Mouse (Mus musculus): ENCODE measurements at regions not wholly inside any gene's neighbourhood (a gene's known extent, or its start where the extent isn't known, plus 50 kb on each side); places are given as distances from the start of the nearest gene placed in this dataset.

DNA sequence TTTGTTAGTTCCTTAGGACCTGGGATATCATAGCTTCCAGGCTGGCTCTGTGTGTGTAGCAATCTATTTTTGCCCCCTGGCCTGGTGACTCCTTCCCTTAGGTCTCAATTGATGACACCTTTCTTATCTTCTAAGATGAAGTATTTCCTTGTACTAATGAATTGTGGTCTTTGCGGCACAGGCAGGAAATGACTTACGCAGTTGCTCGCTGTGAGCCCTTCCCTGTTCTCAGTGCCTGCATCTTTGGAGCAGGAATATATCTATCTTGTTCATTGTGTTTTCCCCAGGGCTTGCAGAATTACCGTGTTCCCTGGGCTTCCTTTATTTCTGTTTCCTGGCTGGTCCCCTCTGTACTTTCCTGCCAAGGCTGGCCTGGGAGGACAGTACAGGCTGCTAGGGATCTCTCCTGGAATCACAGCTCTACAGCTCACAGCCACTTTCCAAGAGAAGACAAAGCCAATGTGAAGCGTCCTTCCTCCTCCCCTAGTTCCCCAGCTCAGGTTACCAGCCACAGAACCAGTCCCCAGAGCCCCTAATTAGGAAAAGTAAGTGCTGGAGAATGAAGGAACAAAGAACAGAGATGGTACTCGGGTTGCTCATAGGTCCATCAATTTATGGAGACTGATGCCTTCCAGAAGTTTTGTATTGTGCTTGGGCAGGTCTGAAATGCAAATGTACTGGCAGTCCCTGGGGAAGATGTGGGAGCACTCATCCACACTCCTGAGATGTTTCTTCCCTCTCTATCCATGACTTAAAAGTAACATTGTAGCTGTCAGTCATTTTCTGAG lies 119.2 kb upstream of the Eef2kmt start:
- H3K9ac ChIP-seq (ENCODE audit: low read depth, low read length): no peak overlapping the region
- peak overlapping the region; percentile 47; the same call in 1 of the 2 replicates for H3K27ac ChIP-seq
- ATAC-seq (replicated peaks; ENCODE audit: low FRiP score, low read depth): no peak
- H3K4me3 ChIP-seq (replicated peaks; ENCODE audit: low read depth, low read length): no peak overlapping the region
- no peaks in the 10 kb centered on the region for H3K36me3 ChIP-seq (ENCODE audit: insufficient read depth, low read length)
- no peaks in the 10 kb centered on the region for H3K9me3 ChIP-seq (replicated peaks; ENCODE audit: low read length)
- WGBS: 36% methylated on average over 6 of the region's 6 CpGs
- no peaks in the 10 kb centered on the region for H3K4me1 ChIP-seq (replicated peaks; ENCODE audit: insufficient read depth, low read length)
- H3K27me3 ChIP-seq (ENCODE audit: insufficient read depth, low read length): no peaks in the 10 kb centered on the region
- TF ChIP-seq CTCF (IDR thresholded peaks at IDR 0.05; ENCODE audit: low read depth): no peak
- DNase-seq (ENCODE audit: low spot score): peak; percentile 40
- H3K4me2 ChIP-seq (ENCODE audit: low read length): no peak overlapping the region

DNA sequence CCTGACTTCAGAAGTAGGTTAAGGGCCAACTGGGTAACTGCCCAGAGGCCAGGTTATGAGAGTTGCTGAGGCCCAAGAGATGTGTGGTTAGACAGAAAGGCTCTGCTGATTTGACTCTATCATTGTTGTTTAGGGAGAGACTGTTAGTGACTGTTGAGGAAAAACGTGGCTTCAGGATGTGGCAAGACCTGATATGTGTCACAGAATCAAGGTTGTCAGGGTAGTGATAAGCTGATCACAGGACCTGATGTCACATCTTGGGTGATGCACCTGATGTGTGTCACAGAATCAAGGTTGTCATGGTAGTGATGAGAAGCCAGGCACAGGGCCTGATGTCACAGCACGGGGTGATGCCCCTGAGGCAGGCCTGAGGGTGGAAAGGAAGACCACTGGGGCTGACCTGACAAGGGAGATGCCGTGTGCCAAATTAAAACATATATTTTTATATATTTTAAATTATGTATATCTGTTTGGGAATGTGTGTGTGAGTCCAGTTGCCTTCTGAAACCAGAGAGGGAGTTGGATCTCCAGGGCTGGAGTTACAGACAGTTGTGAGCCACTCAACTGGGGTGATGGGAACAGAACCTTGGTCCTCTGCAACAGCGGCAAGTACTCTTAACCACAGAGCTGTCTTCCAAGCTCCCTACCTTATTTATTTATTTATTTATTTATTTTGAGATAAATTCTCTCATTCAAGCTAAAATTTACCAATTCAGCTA lies 115.6 kb upstream of the Eef2kmt start:
- H3K4me3 ChIP-seq (replicated peaks; ENCODE audit: low read depth, low read length): no peak overlapping the region
- ATAC-seq (replicated peaks; ENCODE audit: low FRiP score, low read depth): no peak
- H3K4me2 ChIP-seq (ENCODE audit: low read length): no peak overlapping the region
- no peak for DNase-seq (ENCODE audit: low spot score)
- H3K4me1 ChIP-seq (replicated peaks; ENCODE audit: insufficient read depth, low read length): no peaks in the 10 kb centered on the region
- H3K27me3 ChIP-seq (ENCODE audit: insufficient read depth, low read length): no peaks in the 10 kb centered on the region
- WGBS: 87% methylated on average over 4 of the region's 4 CpGs
- no peak overlapping the region for H3K27ac ChIP-seq
- no peak overlapping the region for H3K9ac ChIP-seq (ENCODE audit: low read depth, low read length)
- H3K9me3 ChIP-seq (replicated peaks; ENCODE audit: low read length): no peaks in the 10 kb centered on the region
- H3K36me3 ChIP-seq (ENCODE audit: insufficient read depth, low read length): no peaks in the 10 kb centered on the region
- TF ChIP-seq CTCF (IDR thresholded peaks at IDR 0.05; ENCODE audit: low read depth): no peak

DNA sequence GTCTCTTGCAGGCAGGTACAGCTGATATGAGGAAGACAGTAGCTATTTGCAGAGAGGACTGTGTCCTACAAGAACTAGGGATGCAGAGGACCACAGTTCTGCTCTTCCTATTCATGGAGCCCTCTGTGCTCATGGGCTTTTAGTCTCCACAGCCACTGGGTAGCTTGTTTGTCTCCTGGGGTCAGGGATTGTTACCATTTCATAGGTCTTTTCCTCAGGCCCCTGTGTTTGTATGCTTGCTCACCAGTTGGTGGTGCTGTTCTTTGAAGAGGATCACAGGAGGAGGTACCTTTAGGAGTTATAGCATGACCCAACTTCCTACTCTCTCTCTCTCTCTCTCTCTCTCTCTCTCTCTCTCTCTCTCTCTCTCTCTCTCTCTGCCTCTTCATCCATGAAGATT lies 114.7 kb upstream of the Eef2kmt start:
- Histone ChIP-seq H3K9ac (ENCODE audit: low read depth, low read length) (no peak overlapping the region), H3K27ac (no peak overlapping the region), H3K36me3 (ENCODE audit: insufficient read depth, low read length) (no peaks in the 10 kb centered on the region), H3K27me3 (ENCODE audit: insufficient read depth, low read length) (no peaks in the 10 kb centered on the region), H3K4me1 (replicated peaks; ENCODE audit: insufficient read depth, low read length) (no peaks in the 10 kb centered on the region), H3K4me3 (replicated peaks; ENCODE audit: low read depth, low read length) (no peak overlapping the region), H3K4me2 (ENCODE audit: low read length) (no peak overlapping the region), H3K9me3 (replicated peaks; ENCODE audit: low read length) (no peaks in the 10 kb centered on the region)
- ATAC-seq (replicated peaks; ENCODE audit: low FRiP score, low read depth) (no peak), DNase-seq (ENCODE audit: low spot score) (no peak)
- peak; percentile 34; the same call in 1 of the 2 replicates for TF ChIP-seq CTCF (IDR thresholded peaks at IDR 0.05; ENCODE audit: low read depth)

DNA sequence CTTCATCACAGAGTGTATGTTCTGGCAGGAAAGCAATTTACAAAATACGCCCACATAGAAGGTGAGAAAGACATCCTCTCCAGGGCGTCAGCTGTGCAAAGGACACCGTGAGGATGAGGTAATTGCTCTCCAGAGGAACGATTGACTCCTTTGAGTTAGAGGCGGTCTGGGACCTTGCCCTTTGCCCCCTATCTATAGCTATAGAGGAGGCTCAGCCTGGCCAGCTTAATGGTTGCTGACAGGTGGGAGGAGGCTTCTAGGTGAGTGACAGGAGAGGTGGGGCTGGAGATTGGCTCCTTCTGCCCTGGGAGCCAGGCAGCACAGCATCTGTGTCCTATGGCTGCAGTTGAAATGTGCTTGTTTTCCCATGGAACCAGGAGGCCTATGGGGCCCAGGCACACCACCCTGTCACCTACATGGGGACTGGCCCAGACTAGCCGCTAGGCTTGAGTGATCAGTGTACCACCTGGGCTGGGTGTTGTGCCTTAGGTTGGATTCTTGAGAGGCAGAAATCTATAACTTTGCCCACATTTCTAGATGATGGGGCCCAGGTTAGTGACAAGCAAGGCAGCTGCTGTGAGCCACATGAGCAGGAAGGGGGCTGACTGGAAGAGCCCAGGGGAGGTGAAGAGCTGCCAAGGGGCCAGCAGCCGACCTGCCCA lies 113.2 kb upstream of the Eef2kmt start:
- ATAC-seq (replicated peaks; ENCODE audit: low FRiP score, low read depth) (peak; percentile 78), DNase-seq (ENCODE audit: low spot score) (no peak)
- no peak for TF ChIP-seq CTCF (IDR thresholded peaks at IDR 0.05; ENCODE audit: low read depth)

DNA sequence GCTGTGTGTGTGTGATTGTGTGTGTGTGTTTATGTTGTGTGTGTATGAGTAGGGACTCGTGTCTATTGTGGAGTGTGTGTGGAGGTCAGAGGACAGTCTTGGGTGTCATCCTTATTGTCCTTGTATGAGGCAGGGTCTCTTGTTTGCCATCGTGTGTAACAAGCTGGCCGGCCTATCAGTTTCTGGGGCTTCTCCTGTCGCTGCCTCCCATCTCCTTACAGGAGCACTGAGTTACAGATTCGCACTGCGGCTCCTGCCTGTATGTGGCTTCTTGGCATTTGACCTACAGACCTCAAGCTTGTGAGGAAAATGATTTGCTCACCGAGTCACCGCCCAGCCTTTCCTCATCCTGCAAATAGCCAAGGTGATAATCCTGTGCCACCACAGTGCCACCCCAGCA lies 112.6 kb upstream of the Eef2kmt start:
- TF ChIP-seq CTCF (IDR thresholded peaks at IDR 0.05; ENCODE audit: low read depth): no peak
- 83% methylated on average over 8 of the region's 8 CpGs for WGBS
- no peaks in the 10 kb centered on the region for H3K4me1 ChIP-seq (replicated peaks; ENCODE audit: insufficient read depth, low read length)
- no peak overlapping the region for H3K9ac ChIP-seq (ENCODE audit: low read depth, low read length)
- ATAC-seq (replicated peaks; ENCODE audit: low FRiP score, low read depth) (no peak), DNase-seq (ENCODE audit: low spot score) (no peak)
- H3K9me3 ChIP-seq (replicated peaks; ENCODE audit: low read length): no peaks in the 10 kb centered on the region
- H3K4me2 ChIP-seq (ENCODE audit: low read length): no peak overlapping the region
- no peak overlapping the region for H3K4me3 ChIP-seq (replicated peaks; ENCODE audit: low read depth, low read length)
- no peaks in the 10 kb centered on the region for H3K36me3 ChIP-seq (ENCODE audit: insufficient read depth, low read length)
- H3K27ac ChIP-seq: no peak overlapping the region
- no peaks in the 10 kb centered on the region for H3K27me3 ChIP-seq (ENCODE audit: insufficient read depth, low read length)

More for the DNA sequence above, 113.2 kb upstream of the Eef2kmt start:
- WGBS: 41% methylated on average over 7 of the region's 7 CpGs
- H3K4me1 ChIP-seq (replicated peaks; ENCODE audit: insufficient read depth, low read length): no peaks in the 10 kb centered on the region
- no peak overlapping the region for H3K4me3 ChIP-seq (replicated peaks; ENCODE audit: low read depth, low read length)
- H3K4me2 ChIP-seq (ENCODE audit: low read length): no peak overlapping the region
- no peaks in the 10 kb centered on the region for H3K27me3 ChIP-seq (ENCODE audit: insufficient read depth, low read length)
- H3K9me3 ChIP-seq (replicated peaks; ENCODE audit: low read length): no peaks in the 10 kb centered on the region
- no peak overlapping the region for H3K9ac ChIP-seq (ENCODE audit: low read depth, low read length)
- H3K27ac ChIP-seq: no peak overlapping the region
- no peaks in the 10 kb centered on the region for H3K36me3 ChIP-seq (ENCODE audit: insufficient read depth, low read length)

DNA sequence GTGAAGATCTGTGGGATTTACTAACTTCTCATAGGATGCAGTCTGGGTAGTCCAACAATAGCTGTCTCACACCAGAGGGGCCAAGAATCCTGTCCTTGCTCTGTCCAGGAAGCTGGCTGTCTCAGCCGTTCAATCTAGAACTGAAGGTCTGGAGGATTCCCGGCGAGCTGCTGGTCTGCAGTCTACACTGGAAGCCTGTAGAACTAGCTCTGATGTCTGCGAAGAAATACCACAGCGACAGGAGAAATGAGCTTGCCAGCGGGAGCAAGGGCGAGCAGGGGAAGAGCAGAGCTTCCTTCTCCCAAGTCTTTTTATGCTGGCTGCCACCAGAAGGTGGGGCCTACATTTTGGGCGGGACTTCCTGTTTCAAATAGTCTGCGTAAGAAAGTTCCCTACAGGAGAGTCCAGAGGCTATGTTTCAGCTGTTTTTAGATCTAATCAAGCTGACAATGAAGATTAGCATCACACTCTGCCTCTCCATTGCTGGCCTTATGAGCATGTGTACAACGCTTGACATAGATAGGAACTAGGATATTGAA lies 111.9 kb upstream of the Eef2kmt start:
- Histone ChIP-seq H3K4me1 (replicated peaks; ENCODE audit: insufficient read depth, low read length) (no peaks in the 10 kb centered on the region), H3K27me3 (ENCODE audit: insufficient read depth, low read length) (no peaks in the 10 kb centered on the region), H3K36me3 (ENCODE audit: insufficient read depth, low read length) (no peaks in the 10 kb centered on the region), H3K4me2 (ENCODE audit: low read length) (no peak overlapping the region), H3K9ac (ENCODE audit: low read depth, low read length) (no peak overlapping the region), H3K27ac (no peak overlapping the region), H3K9me3 (replicated peaks; ENCODE audit: low read length) (no peaks in the 10 kb centered on the region), H3K4me3 (replicated peaks; ENCODE audit: low read depth, low read length) (no peak overlapping the region)
- DNase-seq (ENCODE audit: low spot score) (peak; percentile 22), ATAC-seq (replicated peaks; ENCODE audit: low FRiP score, low read depth) (no peak)
- 72% methylated on average over 10 of the region's 10 CpGs for WGBS
- TF ChIP-seq CTCF (IDR thresholded peaks at IDR 0.05; ENCODE audit: low read depth): no peak
